ENCODE assay signal across 8 mouse cellular contexts in genomic region chr2:65792516-65792915, GRCm38 (mm10). TPM values are rescaled to one million over a fixed set of nuclear protein-coding genes. Genes with fewer than 3 reads are reported as not detected.
DNase-seq lines count a peak whose midpoint lies in the region; ATAC-seq and TF ChIP-seq lines count a peak whose summit lies in the region.

No protein-coding gene starts in this region.

- H3K27ac ChIP-seq in hindbrain, embryonic 11.5 days (ENCODE audit: low read depth, low read length), result no peak overlapping the region
- H3K27ac ChIP-seq in hindbrain, embryonic 16.5 days (ENCODE audit: low read depth, low read length), result no peak overlapping the region
- no peak overlapping the region for H3K27ac ChIP-seq in intestine, postnatal 0 days (ENCODE audit: low read depth, low read length)

- TF ChIP-seq CTCF in intestine, postnatal 0 days (IDR thresholded peaks at IDR 0.05; ENCODE audit: low read depth), result peak; percentile 70

- H3K4me1 ChIP-seq in hindbrain, embryonic 11.5 days (replicated peaks; ENCODE audit: control insufficient read depth, insufficient read depth, low read length), result no peaks in the 10 kb centered on the region
- no peaks in the 10 kb centered on the region for H3K4me1 ChIP-seq in hindbrain, embryonic 16.5 days (ENCODE audit: control insufficient read depth, insufficient read depth, low read depth, low read length)
- no peaks in the 10 kb centered on the region for H3K4me1 ChIP-seq in intestine, postnatal 0 days (replicated peaks; ENCODE audit: control insufficient read depth, insufficient read depth, low read length)

- WGBS in hindbrain, embryonic 11.5 days, result 38% methylated on average over 3 of the region's 3 CpGs
- WGBS in hindbrain, embryonic 16.5 days, result 22% methylated on average over 3 of the region's 3 CpGs
- WGBS in intestine, postnatal 0 days, result 20% methylated on average over 3 of the region's 3 CpGs

- no peaks in the 10 kb centered on the region for H3K27me3 ChIP-seq in hindbrain, embryonic 11.5 days (ENCODE audit: control insufficient read depth, insufficient read depth, low read length)
- H3K27me3 ChIP-seq in hindbrain, embryonic 16.5 days (replicated peaks; ENCODE audit: control insufficient read depth, insufficient read depth, low read length), result no peaks in the 10 kb centered on the region
- no peaks in the 10 kb centered on the region for H3K27me3 ChIP-seq in intestine, postnatal 0 days (replicated peaks; ENCODE audit: control insufficient read depth, insufficient read depth, low read length)

- DNase-seq in hindbrain, embryonic 11.5 days (ENCODE audit: low spot score), result peak; percentile 63
- DNase-seq in 3134 (ENCODE audit: extremely low read depth, insufficient read length, low spot score), result peak; percentile 22
- peak; percentile 63 for DNase-seq in Muller cell, postnatal 12 days (ENCODE audit: inconsistent ontology term)
- no peak for DNase-seq in right cerebral cortex, adult 2 months (ENCODE audit: low spot score in 2 of 2)
- no peak for DNase-seq in adrenal gland, postnatal 25 days
- DNase-seq in frontal cortex, postnatal 36 days (ENCODE audit: low spot score in 2 of 2), result no peak

- no peaks in the 10 kb centered on the region for H3K36me3 ChIP-seq in hindbrain, embryonic 11.5 days (ENCODE audit: control insufficient read depth, insufficient read depth, low read length)
- H3K36me3 ChIP-seq in hindbrain, embryonic 16.5 days (ENCODE audit: control insufficient read depth, insufficient read depth, low read length), result no peaks in the 10 kb centered on the region
- H3K36me3 ChIP-seq in intestine, postnatal 0 days (ENCODE audit: control insufficient read depth, insufficient read depth), result no peaks in the 10 kb centered on the region

- H3K4me2 ChIP-seq in hindbrain, embryonic 11.5 days (replicated peaks; ENCODE audit: low read depth, low read length), result no peak overlapping the region
- H3K4me2 ChIP-seq in hindbrain, embryonic 16.5 days (ENCODE audit: low read length), result no peak overlapping the region
- no peak overlapping the region for H3K4me2 ChIP-seq in intestine, postnatal 0 days (replicated peaks; ENCODE audit: low read depth)

- H3K9me3 ChIP-seq in hindbrain, embryonic 11.5 days (ENCODE audit: control insufficient read depth, low read length), result 0 out of 2 replicates have a peak, but pooled peaks cover 4% of the 10 kb centered on the region
- H3K9me3 ChIP-seq in hindbrain, embryonic 16.5 days (ENCODE audit: control insufficient read depth, low read length), result no peaks in the 10 kb centered on the region
- no peaks in the 10 kb centered on the region for H3K9me3 ChIP-seq in intestine, postnatal 0 days (ENCODE audit: control insufficient read depth)

- H3K4me3 ChIP-seq in hindbrain, embryonic 11.5 days (ENCODE audit: low read depth, low read length), result no peak overlapping the region
- no peak overlapping the region for H3K4me3 ChIP-seq in hindbrain, embryonic 16.5 days (ENCODE audit: low read length)
- no peak overlapping the region for H3K4me3 ChIP-seq in intestine, postnatal 0 days (ENCODE audit: low read depth, low read length)

- ATAC-seq in hindbrain, embryonic 11.5 days (ENCODE audit: low FRiP score), result no peak
- ATAC-seq in hindbrain, embryonic 16.5 days, result no peak
- ATAC-seq in intestine, postnatal 0 days, result no peak

- no peak overlapping the region for H3K9ac ChIP-seq in hindbrain, embryonic 11.5 days (ENCODE audit: low read depth, low read length)
- H3K9ac ChIP-seq in hindbrain, embryonic 16.5 days (ENCODE audit: low read depth, low read length), result no peak overlapping the region
- no peak overlapping the region for H3K9ac ChIP-seq in intestine, postnatal 0 days (ENCODE audit: low read depth, low read length)

RNA-seq across cellular contexts. Expression of gene Csrnp3, which starts 53.1 kb away (rescaled TPM):
- 17.3 and 32.3 TPM in 2 replicates for polyA plus RNA-seq in hindbrain, embryonic 11.5 days (2014; fragmentation: Nextera tagmentation; extraction: Ambion mirVana)
- 37.2 and 50.0 TPM in 2 replicates for polyA plus RNA-seq in hindbrain, embryonic 16.5 days (2015; fragmentation: Nextera tagmentation; extraction: Ambion mirVana)
- polyA plus RNA-seq in intestine, postnatal 0 days (2015; fragmentation: Nextera tagmentation; extraction: Ambion mirVana), result 0.71 and 0.76 TPM in 2 replicates
- total RNA-seq in adrenal gland, postnatal 25 days (2021), result 0.76 and 0.91 TPM in 2 replicates

Comparison
In these comparisons a context has a peak if more than half of its experiments do, and no peak if none do; other contexts are left out.
1. DNase-seq: peak in hindbrain, embryonic 11.5 days (single experiment), 3134 (single experiment) and Muller cell, postnatal 12 days (single experiment); none in right cerebral cortex, adult 2 months (0 of 2), adrenal gland, postnatal 25 days (single experiment) and frontal cortex, postnatal 36 days (0 of 2).
2. RNA of gene Csrnp3, which starts 53.1 kb away (polyA plus RNA-seq): 37.2 to 50.0 TPM in hindbrain, embryonic 16.5 days and 17.3 to 32.3 TPM in hindbrain, embryonic 11.5 days; 0.71 to 0.76 TPM in intestine, postnatal 0 days; every median in the first group is over 10 times any median in the second.